Mouse (Mus musculus) forebrain, embryonic 11.5 days (tissue): Measurements from ENCODE around the gene Fez2. TPM values are rescaled to one million over a fixed set of nuclear protein-coding genes. Genes with fewer than 3 reads are reported as not detected.

ENCODE experiments used
- ATAC-seq: fragments of 200-750 bp; cut with Nextera tagmentation; replicated peaks from 2 replicates; pipeline ENCODE4 v1.8.0; 2017; ENCODE audit warnings: moderate TSS enrichment; ENCODE audit not compliant: low FRiP score
- DNase-seq: peaks from one replicate; pipeline ENCODE4 v3.0.0-alpha.2; 2017; ENCODE audit warnings: low spot score
- H3K27ac ChIP-seq: fragments of 300-500 bp; sonication (generic); 2 replicates; pipeline ENCODE4 v1.5.1; 2014; ENCODE audit warnings: low read depth, low read length
- H3K27me3 ChIP-seq: fragments of 300-500 bp; sonication (generic); 2 replicates; pipeline ENCODE4 v1.6.1; 2014; ENCODE audit warnings: mild to moderate bottlenecking, low read length, mixed read lengths; ENCODE audit not compliant: control insufficient read depth, insufficient read depth
- H3K36me3 ChIP-seq: fragments of 300-500 bp; sonication (generic); 2 replicates; pipeline ENCODE4 v1.6.1; 2014; ENCODE audit warnings: mild to moderate bottlenecking, low read length, moderate library complexity, mixed read lengths; ENCODE audit not compliant: control insufficient read depth, insufficient read depth
- H3K4me1 ChIP-seq: fragments of 300-500 bp; sonication (generic); replicated peaks from 2 replicates; pipeline ENCODE4 v1.6.1; 2014; ENCODE audit warnings: low read length, mixed read lengths; ENCODE audit not compliant: control insufficient read depth, insufficient read depth
- H3K4me2 ChIP-seq: fragments of 300-500 bp; sonication (generic); 2 replicates; pipeline ENCODE4 v1.6.1; 2014; ENCODE audit warnings: low read depth, mild to moderate bottlenecking, low read length, moderate library complexity, mixed read lengths; ENCODE audit not compliant: severe bottlenecking
- H3K4me3 ChIP-seq: fragments of 300-500 bp; sonication (generic); 2 replicates; pipeline ENCODE4 v1.5.1; 2014; ENCODE audit warnings: low read depth, low read length
- H3K9ac ChIP-seq: fragments of 300-500 bp; sonication (generic); 2 replicates; pipeline ENCODE4 v1.6.1; 2014; ENCODE audit warnings: low read length
- H3K9me3 ChIP-seq: fragments of 300-500 bp; sonication (generic); 2 replicates; pipeline ENCODE4 v1.6.1; 2016; ENCODE audit warnings: low read length, mixed read lengths; ENCODE audit not compliant: control insufficient read depth
- WGBS: fragments of 180-500 bp; shearing (Covaris S2); extraction: QIAGEN DNeasy Blood & Tissue Kit; methylation state at CpG from one replicate; pipeline ENCODE4 v1.1.7; 2014; 5-methylcytosine and 5-hydroxymethylcytosine counted together
- polyA plus RNA-seq: library from polyadenylated mRNA; unstranded; fragments of >200 nt; fragmentation: Nextera tagmentation; extraction: Ambion mirVana; gene quantifications from 2 replicates; pipeline ENCODE4 v1.2.1, GENCODE M21; 2014

Gene Fez2
- polyA plus RNA-seq, 1 experiment from 2014 or later: 35.7 TPM

- H3K36me3 ChIP-seq: no peaks in the 10 kb centered on the region
- no peak overlapping the region for H3K4me3 ChIP-seq
- WGBS: 87% methylated on average over 4 of the region's 4 CpGs
- no peak overlapping the region for H3K27ac ChIP-seq
- no peak overlapping the region for H3K4me2 ChIP-seq
- no peak overlapping the region for H3K9ac ChIP-seq
- ATAC-seq (no peak), DNase-seq (no peak)
- no peaks in the 10 kb centered on the region for H3K9me3 ChIP-seq
- no peaks in the 10 kb centered on the region for H3K4me1 ChIP-seq
- H3K27me3 ChIP-seq: no peaks in the 10 kb centered on the region
Measured at GRCm38 (mm10) chr17:78429051-78429450, 11.1 kb upstream of the Fez2 start.

GRCm38 (mm10) chr17:78425026-78425425, 7.1 kb upstream of the Fez2 start:
- no peak overlapping the region for H3K4me2 ChIP-seq
- 77% methylated on average over 8 of the region's 8 CpGs for WGBS
- no peaks in the 10 kb centered on the region for H3K4me1 ChIP-seq
- ATAC-seq (no peak), DNase-seq (no peak)
- H3K9ac ChIP-seq: no peak overlapping the region
- no peaks in the 10 kb centered on the region for H3K36me3 ChIP-seq
- H3K27me3 ChIP-seq: no peaks in the 10 kb centered on the region
- H3K4me3 ChIP-seq: no peak overlapping the region
- no peaks in the 10 kb centered on the region for H3K9me3 ChIP-seq
- no peak overlapping the region for H3K27ac ChIP-seq

- Histone ChIP-seq H3K9me3 (no peaks in the 10 kb centered on the region), H3K4me1 (no peaks in the 10 kb centered on the region), H3K36me3 (no peaks in the 10 kb centered on the region), H3K4me2 (no peak overlapping the region), H3K4me3 (no peak overlapping the region), H3K27me3 (no peaks in the 10 kb centered on the region), H3K27ac (no peak overlapping the region), H3K9ac (no peak overlapping the region)
- DNase-seq (no peak), ATAC-seq (no peak)
- WGBS: 80% methylated on average over 4 of the region's 4 CpGs
Measured at GRCm38 (mm10) chr17:78419216-78419615, 1.3 kb upstream of the Fez2 start.

GRCm38 (mm10) chr17:78415255-78415654, 2.7 kb downstream of the Fez2 start:
- Histone ChIP-seq H3K4me2 (no peak overlapping the region), H3K9ac (no peak overlapping the region), H3K4me1 (no peaks in the 10 kb centered on the region), H3K27me3 (no peaks in the 10 kb centered on the region), H3K27ac (no peak overlapping the region), H3K9me3 (no peaks in the 10 kb centered on the region), H3K36me3 (no peaks in the 10 kb centered on the region), H3K4me3 (no peak overlapping the region)
- ATAC-seq (no peak), DNase-seq (no peak)
- WGBS: 93% methylated on average over 2 of the region's 2 CpGs

GRCm38 (mm10) chr17:78409900-78410299, 8.1 kb downstream of the Fez2 start:
- H3K36me3 ChIP-seq: no peaks in the 10 kb centered on the region
- ATAC-seq (no peak), DNase-seq (no peak)

GRCm38 (mm10) chr17:78408386-78408785, 9.6 kb downstream of the Fez2 start:
- ATAC-seq: no peak
- 92% methylated on average over 10 of the region's 10 CpGs for WGBS

More at GRCm38 (mm10) chr17:78409900-78410299, 8.1 kb downstream of the Fez2 start:
- Histone ChIP-seq H3K27me3 (no peaks in the 10 kb centered on the region), H3K27ac (no peak overlapping the region), H3K4me3 (no peak overlapping the region), H3K4me1 (no peaks in the 10 kb centered on the region), H3K9ac (no peak overlapping the region), H3K9me3 (no peaks in the 10 kb centered on the region), H3K4me2 (no peak overlapping the region)
- 48% methylated on average over 2 of the region's 2 CpGs for WGBS

GRCm38 (mm10) chr17:78407581-78407980, 10.4 kb downstream of the Fez2 start:
- no peak overlapping the region for H3K4me2 ChIP-seq
- H3K4me3 ChIP-seq: no peak overlapping the region
- H3K27me3 ChIP-seq: no peaks in the 10 kb centered on the region
- DNase-seq: no peak
- no peaks in the 10 kb centered on the region for H3K9me3 ChIP-seq
- H3K27ac ChIP-seq: no peak overlapping the region
- H3K4me1 ChIP-seq: no peaks in the 10 kb centered on the region
- no peaks in the 10 kb centered on the region; the same call in 1 of the 2 replicates for H3K36me3 ChIP-seq
- WGBS: 85% methylated on average over 4 of the region's 4 CpGs
- no peak overlapping the region for H3K9ac ChIP-seq
- no peak for ATAC-seq

More at GRCm38 (mm10) chr17:78408386-78408785, 9.6 kb downstream of the Fez2 start:
- Histone ChIP-seq H3K27me3 (no peaks in the 10 kb centered on the region), H3K9ac (no peak overlapping the region), H3K36me3 (no peaks in the 10 kb centered on the region; the same call in 1 of the 2 replicates), H3K4me2 (no peak overlapping the region), H3K9me3 (no peaks in the 10 kb centered on the region), H3K4me1 (no peaks in the 10 kb centered on the region), H3K27ac (no peak overlapping the region), H3K4me3 (no peak overlapping the region)
- no peak for DNase-seq

- DNase-seq (no peak), ATAC-seq (no peak)
- WGBS: 81% methylated on average over 10 of the region's 10 CpGs
Measured at GRCm38 (mm10) chr17:78406854-78407253, 11.1 kb downstream of the Fez2 start.

GRCm38 (mm10) chr17:78405336-78405735, 12.6 kb downstream of the Fez2 start:
- no peak overlapping the region for H3K4me3 ChIP-seq
- 88% methylated on average over 3 of the region's 3 CpGs for WGBS
- no peak for ATAC-seq

More at GRCm38 (mm10) chr17:78406854-78407253, 11.1 kb downstream of the Fez2 start:
- H3K4me3 ChIP-seq: no peak overlapping the region
- no peaks in the 10 kb centered on the region for H3K9me3 ChIP-seq
- no peaks in the 10 kb centered on the region for H3K27me3 ChIP-seq
- H3K27ac ChIP-seq: no peak overlapping the region
- H3K4me1 ChIP-seq: no peaks in the 10 kb centered on the region
- no peak overlapping the region for H3K4me2 ChIP-seq
- no peaks in the 10 kb centered on the region; the same call in 1 of the 2 replicates for H3K36me3 ChIP-seq
- no peak overlapping the region for H3K9ac ChIP-seq

More at GRCm38 (mm10) chr17:78405336-78405735, 12.6 kb downstream of the Fez2 start:
- Histone ChIP-seq H3K4me1 (no peaks in the 10 kb centered on the region), H3K4me2 (no peak overlapping the region), H3K9me3 (no peaks in the 10 kb centered on the region), H3K9ac (no peak overlapping the region), H3K27ac (no peak overlapping the region), H3K36me3 (no peaks in the 10 kb centered on the region; the same call in 1 of the 2 replicates), H3K27me3 (no peaks in the 10 kb centered on the region)
- DNase-seq: no peak
